Mouse (Mus musculus) cerebellum, postnatal 10 days (tissue): ENCODE measurements around the gene Tmem28.

Source experiments
- DNase-seq, 2 experiments: peaks; one replicate each; pipeline ENCODE4 v3.0.0; 2021; ENCODE audit warnings: mixed read lengths in 2 of 2

Tmem28 gene

GRCm38 (mm10) chrX:99820790-99821395, at the start of gene Tmem28:
Gene Tmem28 (plus strand): TSS chrX:99821021.
- peak; percentile 51 to 59 for DNase-seq

GRCm38 (mm10) chrX:99780308-99780707, 40.5 kb upstream of the Tmem28 start:
- DNase-seq, result peak; percentile 3 to 7

- DNase-seq, result peak; percentile 76 to 77
Measured at GRCm38 (mm10) chrX:99808375-99808774, 12.4 kb upstream of the Tmem28 start.

- DNase-seq, result peak; percentile 79 to 82
Measured at GRCm38 (mm10) chrX:99819395-99819935, 1.4 kb upstream of the Tmem28 start.

GRCm38 (mm10) chrX:99819936-99820789, 658 bp upstream of the Tmem28 start:
- DNase-seq, result peak; percentile 64 to 78

GRCm38 (mm10) chrX:99842090-99842489, 21.3 kb downstream of the Tmem28 start:
- DNase-seq, result no peak

GRCm38 (mm10) chrX:99853261-99853741, 32.5 kb downstream of the Tmem28 start:
- DNase-seq, result peak; percentile 82 to 85

GRCm38 (mm10) chrX:99853834-99854233, 33.0 kb downstream of the Tmem28 start:
- peak; percentile 47 to 51 for DNase-seq

GRCm38 (mm10) chrX:99872228-99872627, 51.4 kb downstream of the Tmem28 start:
- DNase-seq, result no peak

- no peak for DNase-seq
Measured at GRCm38 (mm10) chrX:99872632-99873201, 51.9 kb downstream of the Tmem28 start.

GRCm38 (mm10) chrX:99873259-99873919, 52.6 kb downstream of the Tmem28 start:
- peak; percentile 37 to 40 for DNase-seq

GRCm38 (mm10) chrX:99873920-99874296, 53.1 kb downstream of the Tmem28 start:
- peak in 1 of 2 experiments; percentile 10 for DNase-seq

GRCm38 (mm10) chrX:99876781-99877180, 56.0 kb downstream of the Tmem28 start:
- peak; percentile 90 to 91 for DNase-seq

GRCm38 (mm10) chrX:99883396-99883795, 62.6 kb downstream of the Tmem28 start:
- DNase-seq, result no peak
